Mouse (Mus musculus) hindbrain, embryonic 13.5 days (tissue): ENCODE results near the gene Fam102b. TPM values are rescaled to one million over a fixed set of nuclear protein-coding genes. Genes with fewer than 3 reads are reported as not detected.

Experiments
- ATAC-seq: fragments of 200-750 bp; cut with Nextera tagmentation; 2 replicates; pipeline ENCODE4 v1.8.0; 2017; ENCODE audit warnings: moderate TSS enrichment; ENCODE audit not compliant: low FRiP score
- H3K27ac ChIP-seq: fragments of 300-500 bp; sonication (generic); 2 replicates; pipeline ENCODE4 v1.5.1; 2015; ENCODE audit warnings: inconsistent platforms, mild to moderate bottlenecking, moderate library complexity
- H3K27me3 ChIP-seq: fragments of 300-500 bp; sonication (generic); 2 replicates; pipeline ENCODE4 v1.6.1; 2015; ENCODE audit warnings: mild to moderate bottlenecking, inconsistent platforms
- H3K36me3 ChIP-seq: fragments of 300-500 bp; sonication (generic); 2 replicates; pipeline ENCODE4 v1.6.1; 2015; ENCODE audit warnings: mild to moderate bottlenecking, inconsistent platforms
- H3K4me1 ChIP-seq: fragments of 300-500 bp; sonication (generic); replicated peaks from 2 replicates; pipeline ENCODE4 v1.6.1; 2015; ENCODE audit warnings: inconsistent platforms
- H3K4me2 ChIP-seq: fragments of 300-500 bp; sonication (generic); 2 replicates; pipeline ENCODE4 v1.6.1; 2015; ENCODE audit warnings: inconsistent platforms, mild to moderate bottlenecking, moderate library complexity
- H3K4me3 ChIP-seq: fragments of 300-500 bp; sonication (generic); 2 replicates; pipeline ENCODE4 v1.5.1; 2015; ENCODE audit warnings: mild to moderate bottlenecking, inconsistent platforms
- H3K9ac ChIP-seq: fragments of 300-500 bp; sonication (generic); 2 replicates; pipeline ENCODE4 v1.6.1; 2015; ENCODE audit warnings: mild to moderate bottlenecking, inconsistent platforms
- H3K9me3 ChIP-seq: fragments of 300-500 bp; sonication (generic); 2 replicates; pipeline ENCODE4 v1.6.1; 2016; ENCODE audit warnings: inconsistent platforms
- WGBS: fragments of 180-500 bp; shearing (Covaris S2); methylation state at CpG from one replicate; pipeline ENCODE4 v1.1.7; 2015; 5-methylcytosine and 5-hydroxymethylcytosine counted together
- microRNA-seq: library from miRNA; unstranded; fragments of <30 nt; microRNA quantifications from one replicate; pipeline ENCODE4, GENCODE M21; 2016
- polyA plus RNA-seq: library from polyadenylated mRNA; unstranded; fragments of >200 nt; fragmentation: Nextera tagmentation; extraction: Ambion mirVana; gene quantifications from 2 replicates; pipeline ENCODE4 v1.2.1, GENCODE M21; 2015

Fam102b gene
- polyA plus RNA-seq, 1 experiment from 2014 or later, result 10.0 TPM

DNA sequence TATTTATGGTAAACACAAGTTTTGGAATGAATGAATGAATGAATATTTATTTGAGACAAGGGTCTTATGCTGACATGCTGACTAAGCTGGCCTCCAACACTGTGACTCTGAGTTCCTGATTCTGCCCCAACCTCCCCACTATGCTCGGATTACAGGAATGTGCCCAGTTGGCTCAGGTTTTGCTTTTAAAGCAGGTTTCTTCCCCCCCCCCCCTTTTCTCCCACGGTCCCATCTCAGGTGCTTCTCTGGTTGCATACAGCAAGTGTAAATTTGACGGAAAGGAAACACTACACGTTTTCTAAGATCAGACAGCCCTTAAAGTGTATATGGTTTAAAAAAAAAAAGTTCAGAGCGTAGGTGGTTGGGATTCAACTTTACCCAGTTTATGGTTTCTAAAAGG is 87.8 kb downstream of the Fam102b start, which contains the start of gene Henmt1:
Gene Henmt1, plus strand, starts transcription at position 301 of the 400 bp plus-strand sequence.
- ATAC-seq, result no peak
- 86% methylated on average over 5 of the region's 5 CpGs for WGBS
- peak within 1 kb of the TSS; percentile 58; the same call in 1 of the 2 replicates for H3K9ac ChIP-seq

DNA sequence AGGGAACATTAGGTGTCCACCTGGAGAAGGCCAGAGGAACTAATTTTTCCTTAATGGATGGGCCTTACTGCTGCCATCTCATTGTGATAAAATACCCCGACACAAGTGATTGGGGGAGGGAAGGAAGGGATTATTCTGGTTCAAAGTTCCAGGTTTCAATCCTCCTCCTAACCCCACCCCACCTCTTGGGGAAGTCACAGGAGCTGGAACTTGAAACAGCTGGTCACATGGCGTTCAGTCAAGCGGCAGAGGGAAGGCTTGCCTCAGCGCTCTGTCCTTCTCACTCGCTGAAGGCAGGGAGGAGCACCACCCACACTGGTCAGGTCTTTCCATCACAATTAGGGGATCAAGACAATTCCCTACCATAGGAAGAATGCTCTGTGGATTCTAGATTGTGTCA is 88.7 kb downstream of the Fam102b start:
- Histone ChIP-seq H3K9me3 (no peaks in the 10 kb centered on the region), H3K4me3 (no peak overlapping the region), H3K4me2 (no peak overlapping the region), H3K36me3 (no peaks in the 10 kb centered on the region), H3K4me1 (no peaks in the 10 kb centered on the region), H3K27ac (no peak overlapping the region), H3K27me3 (no peaks in the 10 kb centered on the region), H3K9ac (no peak overlapping the region)
- 85% methylated on average over 5 of the region's 5 CpGs for WGBS
- no peak for ATAC-seq

More for the DNA sequence above, 87.8 kb downstream of the Fam102b start, which contains the start of gene Henmt1:
- no peaks in the 10 kb centered on the region for H3K4me1 ChIP-seq
- peak within 1 kb of the TSS; percentile 37 for H3K4me3 ChIP-seq
- H3K9me3 ChIP-seq, result no peaks in the 10 kb centered on the region
- H3K36me3 ChIP-seq, result no peaks in the 10 kb centered on the region
- H3K27me3 ChIP-seq, result no peaks in the 10 kb centered on the region
- H3K27ac ChIP-seq, result no peak within 1 kb of the TSS
- peak within 1 kb of the TSS; percentile 55 for H3K4me2 ChIP-seq

DNA sequence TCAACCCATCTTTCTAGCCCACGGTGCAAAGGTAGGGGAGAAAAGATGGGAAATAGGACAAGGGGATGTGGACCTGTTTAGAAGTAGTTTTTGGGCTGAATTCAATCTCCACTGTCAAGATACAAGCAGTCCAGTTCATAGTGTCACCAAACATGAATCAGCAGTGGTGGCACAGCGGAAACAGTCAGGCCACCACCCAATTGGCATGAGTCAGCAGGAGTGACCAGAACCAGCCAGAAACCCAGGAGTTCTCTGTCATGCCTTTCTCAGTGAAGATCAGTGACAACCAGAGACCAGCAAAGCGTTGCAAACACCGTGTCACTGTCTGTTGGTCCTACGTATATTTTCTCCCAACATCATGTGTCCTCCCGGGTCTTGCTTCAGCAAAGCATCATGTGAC is 93.8 kb downstream of the Fam102b start:
- no peaks in the 10 kb centered on the region for H3K9me3 ChIP-seq
- H3K4me3 ChIP-seq, result no peak overlapping the region
- no peak overlapping the region for H3K9ac ChIP-seq
- WGBS, result 91% methylated on average over 6 of the region's 6 CpGs
- no peak overlapping the region for H3K27ac ChIP-seq
- ATAC-seq, result no peak
- H3K4me2 ChIP-seq, result no peak overlapping the region
- no peaks in the 10 kb centered on the region for H3K36me3 ChIP-seq
- no peaks in the 10 kb centered on the region for H3K4me1 ChIP-seq
- no peaks in the 10 kb centered on the region for H3K27me3 ChIP-seq

DNA sequence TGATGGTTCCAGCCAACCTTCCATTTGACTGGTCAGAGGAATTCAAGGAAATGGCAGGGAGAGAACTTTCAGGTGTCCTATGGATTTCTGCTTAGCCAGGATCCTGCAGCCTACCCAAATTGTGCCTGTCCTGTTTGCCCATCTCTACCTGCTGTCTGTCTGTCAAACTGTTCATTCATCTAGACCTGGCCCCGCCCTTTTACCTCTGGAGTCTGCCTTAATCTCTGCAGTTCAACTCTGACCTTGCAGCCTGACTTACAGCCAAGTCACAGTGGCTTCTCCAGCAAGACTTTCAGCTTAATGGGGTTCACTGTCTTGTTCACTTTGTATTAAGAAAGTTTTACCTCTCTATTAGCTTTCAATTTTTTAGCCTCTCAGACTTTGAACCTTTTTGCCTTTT is 101.1 kb downstream of the Fam102b start:
- no peak overlapping the region for H3K4me3 ChIP-seq
- H3K9me3 ChIP-seq, result no peaks in the 10 kb centered on the region
- H3K27ac ChIP-seq, result no peak overlapping the region
- no peak overlapping the region for H3K9ac ChIP-seq
- H3K27me3 ChIP-seq, result no peaks in the 10 kb centered on the region
- H3K4me1 ChIP-seq, result no peaks in the 10 kb centered on the region
- no peak for ATAC-seq
- WGBS, result 58% methylated on average over 1 of the region's 1 CpGs
- no peaks in the 10 kb centered on the region for H3K36me3 ChIP-seq
- H3K4me2 ChIP-seq, result no peak overlapping the region

DNA sequence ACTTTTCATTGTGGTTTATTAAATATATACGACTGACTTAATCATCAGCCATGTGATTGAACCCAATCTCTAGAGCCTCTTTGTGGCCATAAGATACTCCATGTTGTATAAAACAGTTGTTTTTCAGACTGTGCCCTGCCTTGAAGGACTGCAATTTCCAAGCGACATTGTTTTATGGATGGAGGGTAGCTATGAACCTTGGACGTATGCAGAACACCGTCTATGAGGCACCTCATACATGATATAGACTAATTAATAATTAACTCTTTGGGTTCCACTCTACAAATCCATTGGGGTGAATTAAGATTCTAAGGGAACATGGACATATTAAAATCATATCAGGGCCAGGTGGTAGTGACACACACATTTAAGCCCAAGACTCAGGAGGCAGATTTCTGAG is 101.7 kb downstream of the Fam102b start:
- no peak for ATAC-seq
- Histone ChIP-seq H3K27me3 (no peaks in the 10 kb centered on the region), H3K4me2 (no peak overlapping the region), H3K4me3 (no peak overlapping the region), H3K27ac (no peak overlapping the region), H3K9ac (no peak overlapping the region), H3K9me3 (no peaks in the 10 kb centered on the region), H3K4me1 (no peaks in the 10 kb centered on the region), H3K36me3 (no peaks in the 10 kb centered on the region)
- WGBS, result 89% methylated on average over 4 of the region's 4 CpGs

DNA sequence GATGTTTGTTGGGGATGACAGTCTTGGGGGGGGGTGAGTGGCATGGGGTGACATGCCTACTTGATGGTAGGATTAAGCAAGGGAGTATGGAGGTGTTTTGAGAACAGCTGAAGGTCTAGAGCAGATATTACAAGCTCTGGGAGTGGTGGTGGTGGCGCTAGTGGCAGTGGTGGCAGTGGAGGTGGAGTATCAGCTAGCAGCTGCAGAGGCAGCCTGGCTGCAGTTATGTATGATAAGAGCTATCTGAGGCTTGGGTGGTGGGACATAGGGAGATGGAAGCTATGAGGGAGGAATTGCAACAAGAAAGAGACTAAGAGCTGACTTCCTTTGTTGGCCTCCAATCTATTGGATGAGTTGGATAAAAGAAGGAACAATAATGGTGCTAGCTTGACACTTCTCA is 105.6 kb downstream of the Fam102b start:
- Histone ChIP-seq H3K36me3 (no peaks in the 10 kb centered on the region), H3K27me3 (no peaks in the 10 kb centered on the region), H3K4me2 (no peak overlapping the region), H3K9me3 (no peaks in the 10 kb centered on the region), H3K4me1 (no peaks in the 10 kb centered on the region), H3K4me3 (no peak overlapping the region), H3K27ac (no peak overlapping the region), H3K9ac (no peak overlapping the region)
- ATAC-seq, result no peak
- 95% methylated on average over 1 of the region's 1 CpGs for WGBS

Small RNAs within 50 kb of the gene (microRNA-seq; reads per million reads assigned to microRNA genes)
- gene Gm44384, result not detected

Other genes with a start within 250 kb of the Fam102b start
- 15.5 and 16.7 TPM in 2 replicates for gene Stxbp3, start 187.1 kb downstream of the Fam102b start, polyA plus RNA-seq
- 0.09 TPM in 1 of 2 replicates, not detected in the other for gene Fndc7, start 137.6 kb downstream of the Fam102b start, polyA plus RNA-seq
- 67.6 and 70.4 TPM in 2 replicates for gene Prpf38b, start 115.9 kb downstream of the Fam102b start, polyA plus RNA-seq
- 1.4 and 2.4 TPM in 2 replicates for gene Henmt1, start 87.7 kb downstream of the Fam102b start, polyA plus RNA-seq
- gene Gm9857, start 87.2 kb downstream of the Fam102b start, polyA plus RNA-seq, result not detected in 2 replicates
- gene Slc25a54, start 52.9 kb upstream of the Fam102b start, polyA plus RNA-seq, result not detected in 2 replicates
- 7.5 and 9.0 TPM in 2 replicates for gene Slc25a24, start 95.5 kb upstream of the Fam102b start, polyA plus RNA-seq